Mouse (Mus musculus): ENCODE measurements around the gene Tanc1. TPM values are rescaled to one million over a fixed set of nuclear protein-coding genes. Genes with fewer than 3 reads are reported as not detected.

Tanc1 gene
- total and polyA plus RNA-seq, 3 experiments, result 5.6 to 17.3 (median 16.4) TPM

GRCm38 (mm10) chr2:59889699-59890098 is 277.9 kb downstream of the Tanc1 start:
- DNase-seq, result no peak

Other genes with a start within 250 kb of the Tanc1 start
- not detected for gene Dapl1, start 127.4 kb upstream of the Tanc1 start, total RNA-seq (2021)
- not detected in 2 replicates for gene Dapl1, start 127.4 kb upstream of the Tanc1 start, polyA plus RNA-seq (2012; rRNA removed)